Mouse (Mus musculus) liver, postnatal 0 days (tissue): ENCODE results near the gene Tmem86a. TPM values are rescaled to one million over a fixed set of nuclear protein-coding genes. Genes with fewer than 3 reads are reported as not detected.

ENCODE experiments used
- ATAC-seq: fragments of 200-750 bp; cut with Nextera tagmentation; 2 replicates; pipeline ENCODE4 v1.8.0; 2017; ENCODE audit warnings: mild to moderate bottlenecking, moderate library complexity
- DNase-seq: peaks from one replicate; pipeline ENCODE4 v3.0.0-alpha.2; 2016
- H3K27ac ChIP-seq: fragments of 300-500 bp; sonication (generic); 2 replicates; pipeline ENCODE4 v1.5.1; 2014; ENCODE audit warnings: antibody characterized with exemption, moderate library complexity, mild to moderate bottlenecking, low read depth
- H3K27me3 ChIP-seq: fragments of 300-500 bp; sonication (generic); 2 replicates; pipeline ENCODE4 v1.6.1; 2014; ENCODE audit warnings: low read length, control low read depth, mixed read lengths; ENCODE audit not compliant: insufficient read depth
- H3K36me3 ChIP-seq: fragments of 300-500 bp; sonication (generic); replicated peaks from 2 replicates; pipeline ENCODE4 v1.6.1; 2014; ENCODE audit warnings: mild to moderate bottlenecking, control low read depth, low read length, moderate library complexity, mixed read lengths; ENCODE audit not compliant: insufficient read depth
- H3K4me1 ChIP-seq: fragments of 300-500 bp; sonication (generic); 2 replicates; pipeline ENCODE4 v1.6.1; 2014; ENCODE audit warnings: antibody characterized with exemption, mild to moderate bottlenecking, control low read depth; ENCODE audit not compliant: insufficient read depth
- H3K4me2 ChIP-seq: fragments of 300-500 bp; sonication (generic); 2 replicates; pipeline ENCODE4 v1.6.1; 2014; ENCODE audit warnings: low read depth, mild to moderate bottlenecking, low read length, moderate library complexity, mixed read lengths
- H3K4me3 ChIP-seq: fragments of 300-500 bp; sonication (generic); 2 replicates; pipeline ENCODE4 v1.5.1; 2014; ENCODE audit warnings: low read depth, low read length
- H3K9ac ChIP-seq: fragments of 300-500 bp; sonication (generic); replicated peaks from 2 replicates; pipeline ENCODE4 v1.6.1; 2014; ENCODE audit warnings: mild to moderate bottlenecking, moderate library complexity
- H3K9me3 ChIP-seq: fragments of 300-500 bp; sonication (generic); 2 replicates; pipeline ENCODE4 v1.6.1; 2016; ENCODE audit warnings: mild to moderate bottlenecking, control low read depth, low read length, mixed read lengths
- CTCF ChIP-seq: sonication (generic); IDR thresholded peaks from 2 replicates; pipeline ENCODE4 v1.5.1; 2016; ENCODE audit warnings: antibody characterized with exemption, low read depth
- EP300 ChIP-seq: IDR thresholded peaks from 2 replicates; pipeline ENCODE4 v1.6.1; 2016; ENCODE audit warnings: antibody characterized with exemption, low read depth, mild to moderate bottlenecking
- WGBS: fragments of 180-500 bp; shearing (Covaris S2); extraction: QIAGEN DNeasy Blood & Tissue Kit; methylation state at CpG from one replicate; pipeline ENCODE4 v1.1.7; 2014; ENCODE audit not compliant: insufficient replicate concordance; 5-methylcytosine and 5-hydroxymethylcytosine counted together
- polyA plus RNA-seq: library from polyadenylated mRNA; unstranded; fragments of >200 nt; fragmentation: Nextera tagmentation; extraction: Ambion mirVana; gene quantifications from 2 replicates; pipeline ENCODE4 v1.2.1, GENCODE M21; 2015

The Tmem86a gene
- polyA plus RNA-seq, 1 experiment from 2014 or later, result 35.6 TPM

- DNase-seq, result no peak
- H3K4me3 ChIP-seq, result no peak overlapping the region
- H3K9ac ChIP-seq, result no peak overlapping the region
- H3K4me2 ChIP-seq, result no peak overlapping the region
- 68% methylated on average over 8 of the region's 8 CpGs for WGBS
- no peaks in the 10 kb centered on the region for H3K27me3 ChIP-seq
- ATAC-seq, result no peak
- H3K27ac ChIP-seq, result no peak overlapping the region
- no peaks in the 10 kb centered on the region for H3K9me3 ChIP-seq
- no peaks in the 10 kb centered on the region for H3K36me3 ChIP-seq
- no peak for TF ChIP-seq EP300
- no peak for TF ChIP-seq CTCF
- H3K4me1 ChIP-seq, result 0 out of 2 replicates have a peak, but pooled peaks cover 2% of the 10 kb centered on the region
Observed at GRCm38 (mm10) chr7:47035426-47035825, 15.0 kb upstream of the Tmem86a start.

- H3K9me3 ChIP-seq, result no peaks in the 10 kb centered on the region
- TF ChIP-seq EP300 (no peak), CTCF (no peak)
- ATAC-seq, result no peak
- no peaks in the 10 kb centered on the region for H3K27me3 ChIP-seq
- H3K9ac ChIP-seq, result no peak overlapping the region
- peak overlapping the region; percentile 19; the same call in 1 of the 2 replicates for H3K27ac ChIP-seq
- H3K4me2 ChIP-seq, result no peak overlapping the region
- peaks cover 23% of the 10 kb centered on the region for H3K4me1 ChIP-seq
- H3K4me3 ChIP-seq, result no peak overlapping the region
- 68% methylated on average over 3 of the region's 3 CpGs for WGBS
- H3K36me3 ChIP-seq, result no peaks in the 10 kb centered on the region
- no peak for DNase-seq
Observed at GRCm38 (mm10) chr7:47041706-47042105, 8.7 kb upstream of the Tmem86a start.

- H3K27ac ChIP-seq, result peak overlapping the region; percentile 76
- DNase-seq, result peak; percentile 49
- WGBS, result 68% methylated on average over 4 of the region's 4 CpGs
- H3K9ac ChIP-seq, result no peak overlapping the region
- H3K4me3 ChIP-seq, result no peak overlapping the region
- H3K4me2 ChIP-seq, result no peak overlapping the region
- H3K4me1 ChIP-seq, result peaks cover 23% of the 10 kb centered on the region
- ATAC-seq, result peak; percentile 88
- no peaks in the 10 kb centered on the region for H3K9me3 ChIP-seq
- H3K36me3 ChIP-seq, result no peaks in the 10 kb centered on the region
- H3K27me3 ChIP-seq, result no peaks in the 10 kb centered on the region
- no peak for TF ChIP-seq CTCF
- TF ChIP-seq EP300, result peak; percentile 50; the same call in 1 of the 2 replicates
Observed at GRCm38 (mm10) chr7:47042121-47042520, 8.3 kb upstream of the Tmem86a start.

- no peaks in the 10 kb centered on the region for H3K9me3 ChIP-seq
- no peaks in the 10 kb centered on the region for H3K27me3 ChIP-seq
- ATAC-seq, result peak; percentile 47
- H3K27ac ChIP-seq, result peak overlapping the region; percentile 76
- peaks cover 23% of the 10 kb centered on the region for H3K4me1 ChIP-seq
- peak; percentile 24 for DNase-seq
- TF ChIP-seq EP300, result 0 out of 2 replicates have a peak, but pooled peaks have one; percentile 21
- TF ChIP-seq CTCF, result no peak
- H3K36me3 ChIP-seq, result no peaks in the 10 kb centered on the region
- no peak overlapping the region for H3K4me3 ChIP-seq
- no peak overlapping the region for H3K4me2 ChIP-seq
- H3K9ac ChIP-seq, result no peak overlapping the region
- WGBS, result 29% methylated on average over 6 of the region's 6 CpGs
Observed at GRCm38 (mm10) chr7:47042823-47043490, 7.4 kb upstream of the Tmem86a start.

- peak overlapping the region; percentile 90 for H3K4me2 ChIP-seq
- H3K9ac ChIP-seq, result peak overlapping the region; percentile 87
- DNase-seq (no peak), ATAC-seq (peak; percentile 54)
- peaks cover 37% of the 10 kb centered on the region for H3K4me1 ChIP-seq
- peak overlapping the region; percentile 78 for H3K4me3 ChIP-seq
- TF ChIP-seq EP300 (no peak), CTCF (no peak)
- no peaks in the 10 kb centered on the region for H3K27me3 ChIP-seq
- H3K27ac ChIP-seq, result peak overlapping the region; percentile 97
- H3K36me3 ChIP-seq, result peaks cover 5% of the 10 kb centered on the region
- WGBS, result 2% methylated on average over 27 of the region's 34 CpGs
- no peaks in the 10 kb centered on the region for H3K9me3 ChIP-seq
Observed at GRCm38 (mm10) chr7:47050766-47051165, 365 bp downstream of the Tmem86a start.

GRCm38 (mm10) chr7:47051404-47052151 is 1.2 kb downstream of the Tmem86a start:
- peak overlapping the region; percentile 78 for H3K4me3 ChIP-seq
- peak overlapping the region; percentile 97 for H3K27ac ChIP-seq
- no peaks in the 10 kb centered on the region for H3K27me3 ChIP-seq
- 2% methylated on average over 2 of the region's 2 CpGs for WGBS
- H3K4me2 ChIP-seq, result peak overlapping the region; percentile 90
- peaks cover 5% of the 10 kb centered on the region for H3K36me3 ChIP-seq
- peaks cover 40% of the 10 kb centered on the region for H3K4me1 ChIP-seq
- no peak overlapping the region; the same call in 1 of the 2 replicates for H3K9ac ChIP-seq
- TF ChIP-seq EP300 (no peak), CTCF (no peak)
- no peaks in the 10 kb centered on the region for H3K9me3 ChIP-seq
- ATAC-seq (0 out of 2 replicates have a peak, but pooled peaks have one; percentile 6), DNase-seq (peak; percentile 68)
